Mouse (Mus musculus): ENCODE measurements at regions not wholly inside any gene's neighbourhood (a gene's known extent, or its start where the extent isn't known, plus 50 kb on each side); places are given as distances from the start of the nearest gene placed in this dataset.

DNA sequence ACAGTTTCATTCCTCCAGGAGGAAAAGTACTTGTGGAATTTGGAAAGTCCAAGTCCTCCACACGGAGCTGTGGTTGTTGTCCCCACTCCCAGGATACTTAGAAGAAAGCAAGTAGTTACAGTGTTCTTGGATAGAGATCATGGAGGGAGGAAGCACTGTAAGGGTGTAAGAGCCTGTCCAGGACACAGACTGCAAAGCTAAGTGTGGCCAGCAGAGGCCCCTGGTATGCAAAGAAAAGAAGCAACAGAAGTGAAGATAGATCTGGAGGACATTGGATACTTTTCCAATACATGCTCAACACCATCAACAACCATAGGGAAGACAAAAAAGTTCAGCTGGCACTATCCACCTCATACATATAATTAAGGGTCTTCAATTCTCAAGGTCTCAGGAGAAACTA is 197.4 kb downstream of the Meis1 start:
- Histone ChIP-seq H3K4me3 (no peak overlapping the region), H3K27me3 (no peaks in the 10 kb centered on the region), H3K4me1 (replicated peaks) (no peaks in the 10 kb centered on the region), H3K9me3 (replicated peaks) (no peaks in the 10 kb centered on the region), H3K9ac (no peak overlapping the region), H3K4me2 (no peak overlapping the region), H3K36me3 (no peaks in the 10 kb centered on the region), H3K27ac (no peak overlapping the region)
- WGBS = 53% methylated on average over 1 of the region's 1 CpGs
- no peak for ATAC-seq (replicated peaks; ENCODE audit: insufficient number of reproducible peaks, insufficient read depth, low FRiP score, low read depth)

- Histone ChIP-seq H3K9me3 (replicated peaks) (no peaks in the 10 kb centered on the region), H3K27ac (no peak overlapping the region), H3K4me2 (no peak overlapping the region), H3K36me3 (no peaks in the 10 kb centered on the region), H3K27me3 (no peaks in the 10 kb centered on the region), H3K4me1 (replicated peaks) (no peaks in the 10 kb centered on the region), H3K9ac (no peak overlapping the region), H3K4me3 (no peak overlapping the region)
- ATAC-seq (replicated peaks; ENCODE audit: insufficient number of reproducible peaks, insufficient read depth, low FRiP score, low read depth) = no peak
- 85% methylated on average over 3 of the region's 3 CpGs for WGBS
Observed at GRCm38 (mm10) chr11:18814110-18814509, 204.7 kb downstream of the Meis1 start.

DNA sequence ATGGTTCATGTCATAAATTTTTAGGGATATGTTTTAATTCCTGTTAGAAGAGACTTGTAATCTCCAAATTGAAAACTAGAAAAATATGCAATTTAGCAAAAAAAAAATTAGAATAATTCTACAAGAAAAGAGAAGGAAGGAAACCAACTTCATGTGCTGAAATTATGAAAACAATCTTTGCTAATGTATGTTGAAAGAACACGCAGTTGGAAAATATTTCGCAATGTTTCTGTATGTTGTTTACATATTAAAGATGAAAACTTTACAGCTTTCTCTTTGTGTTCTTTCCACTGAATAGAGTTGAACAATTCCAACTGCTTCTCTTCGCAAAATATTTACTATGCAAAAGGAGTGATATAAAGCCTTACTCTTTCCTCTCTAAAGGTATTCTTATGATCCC is 251.3 kb downstream of the Meis1 start:
- Histone ChIP-seq H3K36me3 (no peaks in the 10 kb centered on the region), H3K9me3 (replicated peaks) (no peaks in the 10 kb centered on the region), H3K27me3 (no peaks in the 10 kb centered on the region), H3K4me3 (no peak overlapping the region), H3K27ac (no peak overlapping the region), H3K9ac (no peak overlapping the region), H3K4me2 (no peak overlapping the region), H3K4me1 (replicated peaks) (no peaks in the 10 kb centered on the region)
- ATAC-seq (replicated peaks; ENCODE audit: insufficient number of reproducible peaks, insufficient read depth, low FRiP score, low read depth) = no peak
- WGBS = 90% methylated on average over 3 of the region's 3 CpGs

DNA sequence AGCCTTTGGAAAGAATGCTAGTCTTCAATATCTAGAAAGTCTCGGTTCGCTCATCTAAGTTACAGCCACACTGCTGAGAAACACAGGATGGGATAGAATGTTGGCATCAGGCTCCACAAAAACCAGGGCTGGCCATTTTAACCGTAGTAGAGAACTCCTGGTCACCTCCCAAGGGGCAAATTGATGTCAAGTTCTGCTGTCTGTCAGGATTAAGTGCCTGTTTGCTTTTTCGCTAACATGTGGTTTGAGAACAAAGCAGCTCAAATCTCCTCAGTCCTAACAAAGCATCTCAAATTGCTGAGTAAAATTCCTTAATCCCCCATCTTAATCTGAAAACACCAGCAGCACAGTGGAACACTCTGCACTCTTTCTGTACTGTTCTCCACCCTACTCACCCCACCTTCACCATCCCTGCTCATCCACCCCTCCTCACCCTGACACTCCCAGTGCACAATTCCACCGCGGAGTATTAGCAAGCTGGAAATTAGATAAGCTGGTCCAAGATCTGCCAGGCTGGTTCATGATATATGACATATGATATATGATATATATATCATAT is 252.2 kb downstream of the Meis1 start:
- H3K4me2 ChIP-seq = no peak overlapping the region
- no peak overlapping the region for H3K9ac ChIP-seq
- no peaks in the 10 kb centered on the region for H3K4me1 ChIP-seq (replicated peaks)
- no peak for ATAC-seq (replicated peaks; ENCODE audit: insufficient number of reproducible peaks, insufficient read depth, low FRiP score, low read depth)
- no peaks in the 10 kb centered on the region for H3K36me3 ChIP-seq
- no peaks in the 10 kb centered on the region for H3K9me3 ChIP-seq (replicated peaks)
- no peaks in the 10 kb centered on the region for H3K27me3 ChIP-seq
- no peak overlapping the region for H3K4me3 ChIP-seq
- H3K27ac ChIP-seq = no peak overlapping the region
- WGBS = 75% methylated on average over 6 of the region's 6 CpGs

- Histone ChIP-seq H3K27me3 (no peaks in the 10 kb centered on the region), H3K9ac (no peak overlapping the region), H3K4me1 (replicated peaks) (no peaks in the 10 kb centered on the region; the same call in 1 of the 2 replicates), H3K27ac (no peak overlapping the region), H3K4me3 (no peak overlapping the region), H3K4me2 (no peak overlapping the region), H3K9me3 (replicated peaks) (no peaks in the 10 kb centered on the region), H3K36me3 (no peaks in the 10 kb centered on the region)
- WGBS = 67% methylated on average over 6 of the region's 6 CpGs
- ATAC-seq (replicated peaks; ENCODE audit: insufficient number of reproducible peaks, insufficient read depth, low FRiP score, low read depth) = no peak
Observed at GRCm38 (mm10) chr11:18758591-18759074, 260.2 kb downstream of the Meis1 start.

GRCm38 (mm10) chr11:18756576-18756975 is 262.2 kb downstream of the Meis1 start:
- Histone ChIP-seq H3K4me2 (no peak overlapping the region), H3K9ac (no peak overlapping the region), H3K36me3 (no peaks in the 10 kb centered on the region), H3K9me3 (replicated peaks) (no peaks in the 10 kb centered on the region), H3K4me3 (no peak overlapping the region), H3K27me3 (no peaks in the 10 kb centered on the region), H3K27ac (no peak overlapping the region), H3K4me1 (replicated peaks) (peaks cover 2% of the 10 kb centered on the region)
- no peak for ATAC-seq (replicated peaks; ENCODE audit: insufficient number of reproducible peaks, insufficient read depth, low FRiP score, low read depth)
- 59% methylated on average over 1 of the region's 1 CpGs for WGBS

GRCm38 (mm10) chr11:18754732-18755525 is 263.9 kb downstream of the Meis1 start:
- H3K27me3 ChIP-seq = no peaks in the 10 kb centered on the region
- no peak overlapping the region for H3K27ac ChIP-seq
- no peak overlapping the region for H3K4me3 ChIP-seq
- peaks cover 8% of the 10 kb centered on the region for H3K4me1 ChIP-seq (replicated peaks)
- H3K9me3 ChIP-seq (replicated peaks) = no peaks in the 10 kb centered on the region
- H3K36me3 ChIP-seq = no peaks in the 10 kb centered on the region
- 47% methylated on average over 9 of the region's 9 CpGs for WGBS
- H3K9ac ChIP-seq = no peak overlapping the region
- no peak for ATAC-seq (replicated peaks; ENCODE audit: insufficient number of reproducible peaks, insufficient read depth, low FRiP score, low read depth)
- peak overlapping the region; percentile 36; the same call in 1 of the 2 replicates for H3K4me2 ChIP-seq

DNA sequence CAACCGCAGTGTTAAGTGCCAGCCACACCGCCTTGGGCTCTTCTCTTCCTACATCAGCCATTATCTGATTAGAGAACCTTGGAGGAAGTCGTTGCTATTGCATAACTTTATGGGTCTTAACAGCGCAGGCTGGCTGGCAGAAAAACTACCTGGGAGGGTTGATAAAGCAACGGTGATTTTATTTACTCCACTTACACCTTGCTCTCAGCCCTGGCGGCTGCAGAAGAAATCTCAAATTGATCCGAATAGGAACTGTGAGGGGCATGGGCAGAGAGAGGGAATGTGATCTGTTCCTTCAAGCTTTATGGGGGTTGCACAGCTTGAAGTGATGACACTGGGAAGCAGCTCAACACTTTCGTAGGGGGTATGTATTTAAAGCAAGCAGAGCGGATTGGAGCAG is 264.9 kb downstream of the Meis1 start:
- Histone ChIP-seq H3K4me2 (peak overlapping the region; percentile 13; the same call in 1 of the 2 replicates), H3K4me3 (no peak overlapping the region), H3K9ac (no peak overlapping the region), H3K9me3 (replicated peaks) (no peaks in the 10 kb centered on the region), H3K4me1 (replicated peaks) (peaks cover 8% of the 10 kb centered on the region), H3K36me3 (no peaks in the 10 kb centered on the region), H3K27me3 (no peaks in the 10 kb centered on the region), H3K27ac (no peak overlapping the region)
- 22% methylated on average over 9 of the region's 9 CpGs for WGBS
- ATAC-seq (replicated peaks; ENCODE audit: insufficient number of reproducible peaks, insufficient read depth, low FRiP score, low read depth) = no peak

- 59% methylated on average over 1 of the region's 1 CpGs for WGBS
- Histone ChIP-seq H3K9me3 (replicated peaks) (no peaks in the 10 kb centered on the region), H3K4me3 (no peak overlapping the region), H3K4me1 (replicated peaks) (peaks cover 8% of the 10 kb centered on the region), H3K27ac (no peak overlapping the region), H3K9ac (no peak overlapping the region), H3K27me3 (no peaks in the 10 kb centered on the region), H3K4me2 (no peak overlapping the region), H3K36me3 (no peaks in the 10 kb centered on the region)
- no peak for ATAC-seq (replicated peaks; ENCODE audit: insufficient number of reproducible peaks, insufficient read depth, low FRiP score, low read depth)
Observed at GRCm38 (mm10) chr11:18753246-18753645, 265.5 kb downstream of the Meis1 start.

DNA sequence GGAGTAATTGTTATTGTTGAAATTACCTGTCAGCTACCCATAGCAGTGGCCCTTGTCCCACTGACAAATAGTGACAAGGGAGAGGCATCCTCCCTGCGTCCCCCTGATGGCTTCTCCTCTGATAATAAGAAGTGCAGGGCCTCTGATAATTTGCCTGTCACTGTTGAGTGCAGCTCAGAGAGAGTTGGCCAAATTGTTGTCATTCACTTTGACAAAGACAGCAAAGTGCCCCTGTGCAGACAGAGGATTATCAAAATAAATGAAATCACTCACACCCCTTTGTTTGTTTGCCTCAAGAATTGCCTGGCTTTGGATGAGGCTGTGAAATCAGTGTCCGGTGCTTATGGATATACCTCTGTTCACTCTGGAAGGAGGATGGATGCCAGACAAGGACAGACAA is 266.3 kb downstream of the Meis1 start:
- no peak for ATAC-seq (replicated peaks; ENCODE audit: insufficient number of reproducible peaks, insufficient read depth, low FRiP score, low read depth)
- WGBS = 42% methylated on average over 2 of the region's 2 CpGs
- Histone ChIP-seq H3K27me3 (no peaks in the 10 kb centered on the region), H3K9ac (no peak overlapping the region), H3K4me1 (replicated peaks) (peaks cover 8% of the 10 kb centered on the region), H3K4me2 (no peak overlapping the region), H3K9me3 (replicated peaks) (no peaks in the 10 kb centered on the region), H3K27ac (no peak overlapping the region), H3K36me3 (no peaks in the 10 kb centered on the region), H3K4me3 (no peak overlapping the region)

DNA sequence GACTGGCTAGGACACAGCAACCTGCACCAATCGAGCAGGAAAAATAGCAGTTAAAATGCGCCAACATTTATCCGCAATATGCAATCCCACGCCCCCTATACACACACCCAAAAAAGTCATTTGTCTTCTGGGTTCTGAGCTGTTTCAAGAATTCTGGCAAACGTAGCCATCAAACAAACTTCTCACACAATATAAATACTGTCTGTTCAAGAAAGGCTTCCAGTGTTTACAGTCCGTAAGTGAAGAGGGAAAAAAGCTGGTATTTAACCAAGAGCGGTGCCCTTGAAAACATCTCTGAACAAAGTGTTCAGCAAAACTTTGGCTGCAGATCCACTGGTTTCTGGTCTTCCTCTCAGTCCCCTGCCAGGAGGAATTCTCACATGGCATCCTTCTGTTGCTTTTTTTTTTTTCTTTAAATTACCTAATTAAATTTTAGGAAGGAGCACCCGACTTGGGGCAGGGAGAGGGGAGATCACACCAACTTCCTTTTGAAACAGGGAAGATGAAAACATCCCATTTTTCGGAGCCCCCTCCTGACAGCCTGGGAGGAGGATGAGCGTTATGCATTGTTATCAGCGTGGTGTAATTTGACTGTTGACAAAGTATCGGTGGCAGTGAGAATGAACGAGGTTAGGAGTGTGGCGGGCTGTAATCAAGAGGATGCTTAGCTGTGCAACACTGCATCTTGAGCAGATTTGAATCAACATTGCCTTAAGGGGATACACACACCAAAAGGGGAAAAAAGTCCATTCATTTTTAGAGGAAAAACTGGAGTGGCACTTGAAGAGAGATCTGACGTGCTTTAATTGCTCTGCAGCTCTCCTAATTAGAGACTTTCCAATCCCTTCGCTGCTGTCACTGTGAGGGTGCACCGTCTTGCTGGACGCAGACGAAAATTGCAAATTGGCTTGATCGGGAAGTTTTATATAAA is 267.6 kb downstream of the Meis1 start:
- no peaks in the 10 kb centered on the region for H3K36me3 ChIP-seq
- H3K4me2 ChIP-seq = peak overlapping the region; percentile 54
- H3K4me3 ChIP-seq = peak overlapping the region; percentile 24
- no peak overlapping the region for H3K9ac ChIP-seq
- H3K4me1 ChIP-seq (replicated peaks) = peaks cover 8% of the 10 kb centered on the region
- ATAC-seq (replicated peaks; ENCODE audit: insufficient number of reproducible peaks, insufficient read depth, low FRiP score, low read depth) = no peak
- no peaks in the 10 kb centered on the region for H3K27me3 ChIP-seq
- no peaks in the 10 kb centered on the region for H3K9me3 ChIP-seq (replicated peaks)
- WGBS = 31% methylated on average over 20 of the region's 20 CpGs
- H3K27ac ChIP-seq = no peak overlapping the region
